Mouse (Mus musculus) retina, postnatal 1 day (tissue): ENCODE data around the gene Cct6b.

Source experiments
- DNase-seq: peaks from one replicate; pipeline ENCODE4 v3.0.0-alpha.2; 2012

The Cct6b gene

GRCm38 (mm10) chr11:82763742-82764437, at the start of gene Cct6b, which contains the start of gene Zfp830:
TSS of gene Cct6b (minus strand) at chr11:82764321.
TSS of gene Zfp830 (plus strand) at chr11:82764345.
- DNase-seq, result peak; percentile 98

DNA sequence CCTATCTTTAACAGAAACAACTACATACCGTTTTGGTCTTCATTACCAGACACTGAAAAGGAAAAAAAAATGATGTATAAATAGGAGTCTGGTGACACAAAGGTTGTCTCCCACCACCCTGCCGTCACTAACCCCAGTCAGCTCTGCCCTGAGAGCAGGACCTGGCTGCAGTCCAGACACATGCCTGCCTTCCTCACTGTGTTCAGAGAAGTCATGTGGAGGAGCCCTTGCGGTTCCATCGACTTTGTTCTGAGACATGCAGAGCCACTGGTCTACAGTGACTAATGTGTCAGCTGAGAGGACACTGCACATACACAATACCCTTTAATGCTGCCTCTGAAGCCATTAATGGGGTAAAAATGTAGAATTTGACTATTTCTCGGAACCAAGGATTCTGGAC, 44.4 kb upstream of the Cct6b start:
- no peak for DNase-seq

DNA sequence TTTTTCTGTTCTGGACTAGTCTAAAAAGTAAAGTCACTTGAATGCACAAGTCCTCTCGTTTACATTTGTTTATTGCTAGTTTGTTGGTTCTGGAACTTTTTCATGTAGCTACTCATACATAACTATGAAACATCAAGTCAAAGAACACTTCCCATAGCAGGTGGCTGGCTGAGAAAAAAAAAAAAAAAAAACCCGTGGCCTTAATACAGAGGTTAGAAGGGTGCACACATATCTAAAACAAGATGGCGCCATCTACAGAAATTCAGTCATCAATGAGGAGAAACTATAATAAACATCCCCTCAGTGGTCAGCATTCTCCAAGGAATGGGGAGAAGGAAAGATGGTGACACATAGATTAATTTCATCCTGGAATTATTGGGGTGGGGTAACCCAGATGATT, 43.2 kb upstream of the Cct6b start:
- DNase-seq, result no peak

DNA sequence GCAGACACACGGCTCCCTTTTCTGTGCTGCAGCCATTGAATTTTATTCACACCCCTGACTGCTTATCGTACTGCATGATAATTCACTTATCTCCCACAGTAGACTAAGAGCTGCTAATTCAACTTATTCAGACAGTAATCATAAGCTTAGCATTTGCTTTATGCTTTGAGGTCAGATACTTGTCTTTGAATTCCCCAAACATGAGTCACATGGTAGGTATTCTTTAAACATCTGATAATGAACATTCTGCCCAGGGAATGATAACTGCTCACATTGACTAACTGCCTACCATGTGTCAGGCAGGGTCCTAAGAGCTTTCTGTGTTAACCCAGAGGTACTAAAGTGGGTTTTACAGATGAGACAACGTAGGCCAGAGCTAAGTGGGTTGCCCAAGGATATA, 42.5 kb upstream of the Cct6b start:
- DNase-seq, result no peak

DNA sequence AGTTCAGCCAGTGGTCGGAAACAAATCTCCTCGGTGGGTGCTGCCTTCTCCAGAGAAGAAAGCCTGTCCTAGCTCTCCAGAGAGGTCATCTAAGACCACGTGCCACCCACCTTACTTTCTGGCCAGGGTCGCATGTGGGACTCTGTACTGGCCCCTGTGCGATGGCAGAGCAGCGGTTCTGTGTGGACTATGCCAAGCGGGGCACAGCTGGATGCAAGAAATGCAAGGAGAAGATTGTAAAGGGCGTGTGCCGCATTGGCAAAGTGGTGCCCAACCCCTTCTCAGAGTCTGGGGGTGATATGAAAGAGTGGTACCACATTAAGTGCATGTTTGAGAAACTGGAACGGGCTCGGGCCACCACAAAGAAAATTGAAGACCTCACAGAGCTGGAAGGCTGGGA, 19.3 kb upstream of the Cct6b start:
- DNase-seq, result no peak

DNA sequence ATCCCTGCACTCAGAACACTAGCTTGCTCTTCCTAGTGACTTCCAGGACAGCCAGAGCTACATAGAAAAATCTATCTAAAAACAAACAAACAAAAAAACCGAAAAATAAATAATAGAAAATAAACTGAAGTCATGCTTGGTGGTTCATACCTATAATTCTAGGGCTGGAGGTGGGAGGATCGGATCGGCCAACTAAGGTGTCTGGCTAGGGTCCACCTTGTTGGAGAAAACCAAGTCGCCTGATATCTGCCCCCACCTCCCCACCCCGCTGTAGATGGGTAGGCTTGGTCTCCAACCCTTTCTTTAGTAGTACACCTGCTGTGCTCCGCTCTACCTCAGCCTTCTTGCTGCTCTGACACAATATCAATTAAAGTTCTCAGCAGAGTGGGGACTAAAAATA, 18.1 kb upstream of the Cct6b start:
- DNase-seq, result no peak

DNA sequence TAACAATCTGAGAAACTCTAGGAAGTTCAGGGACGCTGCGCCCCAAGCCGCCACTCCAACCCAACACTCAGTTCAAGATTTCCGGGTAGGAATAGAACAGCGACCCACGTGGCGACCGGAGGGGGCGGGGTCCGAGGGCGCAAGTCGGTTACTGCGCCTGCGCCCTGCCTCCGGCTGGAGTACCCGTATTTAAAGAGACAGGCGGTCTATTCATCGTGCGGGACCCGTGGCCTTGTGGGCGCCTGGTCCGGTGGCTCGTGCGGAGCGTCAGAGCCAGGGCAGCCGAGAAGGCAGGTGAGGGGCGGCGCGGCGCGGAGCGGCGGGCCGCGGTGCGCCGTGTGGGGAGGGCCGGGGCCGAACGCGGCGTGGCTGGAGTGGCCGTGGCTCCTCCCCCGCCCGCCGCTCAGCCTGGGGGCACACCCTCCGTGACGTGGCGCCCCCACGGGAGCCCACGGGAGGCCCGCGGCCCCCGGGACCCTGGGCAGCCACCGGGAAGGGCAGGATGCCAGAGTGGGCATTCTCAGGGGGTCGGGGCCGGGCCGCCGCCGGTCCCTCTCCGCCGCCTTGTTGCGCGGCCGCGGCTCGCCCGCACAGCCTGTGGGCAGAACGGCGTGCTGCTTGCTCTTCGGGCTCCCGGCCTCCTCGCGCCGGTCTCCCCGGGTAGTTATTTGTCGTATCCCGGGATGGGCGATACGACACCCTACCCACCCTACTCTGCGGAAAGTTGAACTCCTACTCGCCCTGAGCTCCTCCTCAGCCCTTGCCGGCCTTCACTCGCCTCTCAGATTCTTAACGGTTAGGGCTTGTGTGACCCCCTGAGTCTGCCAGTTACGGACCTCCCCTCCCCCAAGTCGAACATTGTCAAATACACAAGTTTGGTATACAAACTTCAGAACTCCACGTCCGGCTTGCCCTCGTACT, 17.1 kb upstream of the Cct6b start, which contains the start of gene Lig3:
Gene Lig3, plus strand, starts transcription at position 126 of the 921 bp plus-strand sequence.
- DNase-seq, result peak; percentile 96

DNA sequence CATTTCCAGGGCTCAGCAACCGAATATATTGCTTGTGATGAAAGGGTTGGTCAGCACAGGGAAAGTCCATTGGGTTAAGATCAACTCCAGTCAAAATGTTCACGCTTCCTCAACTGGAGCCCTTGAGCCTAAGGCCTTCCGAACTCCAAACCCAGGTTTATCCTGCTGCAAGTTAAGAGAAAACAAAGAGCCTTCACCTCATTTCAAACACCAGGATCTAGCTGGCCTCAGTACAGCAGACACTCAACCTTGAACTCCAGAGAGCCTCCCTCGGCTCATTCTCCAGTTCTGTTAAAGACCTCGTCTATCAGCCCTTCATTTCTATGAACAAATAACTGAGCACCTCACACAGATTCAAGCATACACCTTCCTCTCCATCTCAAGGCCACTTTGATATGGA, 16.0 kb upstream of the Cct6b start:
- no peak for DNase-seq

DNA sequence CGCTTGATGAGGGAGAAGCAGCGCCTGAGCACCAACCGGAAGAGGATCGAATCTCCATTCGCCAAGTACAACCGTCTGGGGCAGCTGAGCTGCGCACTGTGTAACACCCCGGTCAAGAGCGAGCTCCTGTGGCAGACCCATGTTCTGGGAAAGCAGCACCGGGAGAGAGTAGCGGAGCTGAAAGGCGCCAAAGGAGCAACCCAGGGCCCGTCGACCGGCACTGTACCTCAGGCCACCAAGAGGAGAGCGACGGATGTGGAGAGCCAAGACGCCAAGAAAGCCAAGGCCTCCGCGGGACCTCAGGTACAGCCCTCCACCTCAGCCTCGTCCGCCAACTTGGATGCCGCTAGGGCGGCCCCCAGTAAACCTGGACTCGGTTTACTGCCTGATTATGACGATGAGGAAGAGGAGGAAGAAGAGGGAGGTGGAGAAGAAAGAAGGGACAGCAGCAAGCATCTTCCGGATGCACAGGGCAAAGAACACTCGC, 360 bp upstream of the Cct6b start:
- no peak for DNase-seq

GRCm38 (mm10) chr11:82763261-82763660, 860 bp downstream of the Cct6b start:
- no peak for DNase-seq

DNA sequence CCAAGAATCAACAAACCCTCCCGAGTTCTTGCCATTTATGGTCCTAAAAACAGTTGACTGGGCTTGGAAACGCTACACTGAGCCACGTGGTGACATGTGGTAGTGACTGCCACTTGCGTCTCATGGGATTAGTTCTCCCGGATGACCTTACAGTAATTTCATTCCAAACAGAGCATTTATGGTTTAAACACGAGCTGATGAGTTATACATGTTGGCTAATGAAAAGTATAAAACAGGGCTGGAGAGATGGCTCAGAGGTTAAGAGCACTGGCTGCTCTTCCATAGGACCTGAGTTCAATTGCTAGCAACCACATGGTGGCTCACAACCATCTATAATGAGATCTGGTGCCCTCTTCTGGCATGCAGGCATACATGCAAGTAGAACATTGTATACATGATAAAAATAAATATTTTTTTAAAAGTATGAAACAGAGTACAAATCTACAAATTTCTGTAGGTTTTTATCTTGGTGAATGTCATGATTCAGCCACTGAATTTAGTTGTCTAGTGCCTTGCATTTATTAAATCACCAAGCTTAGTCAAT, 1.8 kb downstream of the Cct6b start:
- no peak for DNase-seq

DNA sequence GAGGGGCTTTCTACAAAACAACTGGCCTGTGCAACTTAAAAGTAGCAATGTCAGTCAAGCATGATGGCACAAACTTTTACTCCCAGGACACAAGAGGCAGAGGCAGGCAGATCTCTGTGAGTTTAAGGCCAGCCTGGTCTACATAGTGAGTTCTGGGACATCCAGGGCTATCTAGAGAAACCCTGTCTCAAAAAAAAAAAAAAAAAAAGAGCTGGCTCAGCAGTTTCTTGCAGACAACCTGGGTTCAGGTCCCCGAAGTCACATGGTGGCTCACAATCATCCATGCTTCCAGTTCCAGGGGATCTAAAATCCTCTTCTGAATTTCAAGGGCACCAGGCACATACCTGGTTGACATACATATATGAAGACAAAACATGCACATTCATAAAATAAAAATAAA, 8.2 kb downstream of the Cct6b start:
- no peak for DNase-seq

GRCm38 (mm10) chr11:82752349-82753115, 11.6 kb downstream of the Cct6b start:
- DNase-seq, result no peak

- DNase-seq, result no peak
Measured at GRCm38 (mm10) chr11:82746857-82747366, 17.2 kb downstream of the Cct6b start.

DNA sequence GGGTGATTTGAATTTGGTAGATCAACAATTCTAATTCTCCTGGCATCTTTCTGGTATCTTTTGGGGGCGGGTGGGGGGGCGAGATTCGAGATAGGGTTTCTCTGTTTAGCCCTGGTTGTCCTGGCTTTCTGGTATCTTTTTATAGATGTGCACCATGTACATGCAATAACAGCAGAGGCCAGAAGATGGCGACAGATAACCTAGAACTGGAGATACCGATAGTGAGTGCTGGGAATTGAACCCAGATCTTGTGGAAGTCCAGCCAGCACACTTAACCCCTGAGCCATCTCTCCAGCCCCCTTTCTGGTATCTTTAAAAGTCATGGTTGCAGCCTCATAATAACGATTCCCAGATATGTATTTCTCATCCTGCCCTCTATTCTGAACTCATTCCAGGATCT, 18.0 kb downstream of the Cct6b start:
- peak; percentile 36 for DNase-seq

- DNase-seq, result no peak
Measured at GRCm38 (mm10) chr11:82739006-82739405, 25.1 kb downstream of the Cct6b start.

GRCm38 (mm10) chr11:82734227-82734626, 29.9 kb downstream of the Cct6b start:
- no peak for DNase-seq

GRCm38 (mm10) chr11:82726862-82727261, 37.3 kb downstream of the Cct6b start:
- no peak for DNase-seq

GRCm38 (mm10) chr11:82719294-82719693, 44.8 kb downstream of the Cct6b start:
- no peak for DNase-seq

GRCm38 (mm10) chr11:82712681-82713080, 51.4 kb downstream of the Cct6b start:
- DNase-seq, result no peak

GRCm38 (mm10) chr11:82708934-82709333, 55.2 kb downstream of the Cct6b start:
- no peak for DNase-seq

DNA sequence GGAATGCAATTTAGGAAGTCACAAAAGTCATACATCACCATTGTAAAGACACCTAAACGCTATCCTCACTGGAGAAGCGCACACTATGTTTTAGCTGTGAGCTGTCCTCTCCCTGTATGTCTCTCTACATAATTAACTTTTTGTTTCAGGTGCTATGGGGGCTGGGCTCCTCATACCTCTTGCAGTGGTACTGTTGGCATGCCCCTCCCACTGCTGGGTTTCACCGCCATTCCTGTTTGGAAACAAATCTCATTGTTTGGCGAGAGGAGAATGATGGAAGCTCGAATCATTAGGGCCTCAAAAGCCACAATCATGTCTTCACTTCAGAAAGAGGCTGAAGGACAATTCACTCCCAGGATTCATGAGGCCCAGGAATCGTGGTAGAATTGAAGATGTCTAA, 59.0 kb downstream of the Cct6b start:
- DNase-seq, result no peak
